Comparison of ENCODE assay signal across 44 mouse cellular contexts in genomic region chr2:181628471-181628870, GRCm38 (mm10). TPM values are rescaled to one million over a fixed set of nuclear protein-coding genes. Genes with fewer than 3 reads are reported as not detected.
"Had no signal": no experiment of that assay in that cellular context is flagged by ENCODE, and none has a peak within 500 bp of the region (broad histone marks: within the 10 kb centered on the region; RNA-seq: fewer than 3 reads in every experiment).

No protein-coding gene starts in this region.

- H3K27ac ChIP-seq: heart, embryonic 13.5 days; heart, embryonic 15.5 days; hindbrain, embryonic 10.5 days; hindbrain, embryonic 12.5 days; hindbrain, embryonic 13.5 days; hindbrain, embryonic 14.5 days; hindbrain, embryonic 15.5 days; hindbrain, postnatal 0 days; intestine, embryonic 15.5 days; kidney, embryonic 15.5 days; kidney, postnatal 0 days; layer of hippocampus, adult 2 months; left cerebral cortex, adult 2 months had no signal

- H3K4me2 ChIP-seq: heart, embryonic 11.5 days; heart, embryonic 12.5 days; heart, embryonic 13.5 days; heart, embryonic 15.5 days; hindbrain, embryonic 12.5 days; hindbrain, embryonic 13.5 days; hindbrain, embryonic 14.5 days; hindbrain, embryonic 15.5 days; intestine, embryonic 15.5 days; kidney, embryonic 15.5 days had no signal

- H3K9me3 ChIP-seq: heart, embryonic 12.5 days; heart, embryonic 13.5 days; heart, embryonic 15.5 days; hindbrain, embryonic 10.5 days; hindbrain, embryonic 12.5 days; hindbrain, embryonic 13.5 days; hindbrain, embryonic 15.5 days; intestine, embryonic 15.5 days; kidney, embryonic 15.5 days had no signal

- H3K4me1 ChIP-seq: heart, embryonic 12.5 days; heart, embryonic 13.5 days; heart, embryonic 15.5 days; hindbrain, embryonic 10.5 days; hindbrain, embryonic 12.5 days; hindbrain, embryonic 13.5 days; hindbrain, embryonic 15.5 days; intestine, embryonic 15.5 days; kidney, embryonic 15.5 days had no signal

- ATAC-seq: hindbrain, embryonic 16.5 days; hindbrain, postnatal 0 days; inflammation-experienced regulatory T-cells, adult 6 months; intestine, embryonic 15.5 days; intestine, embryonic 16.5 days; intestine, postnatal 0 days had no signal

- H3K9ac ChIP-seq: heart, embryonic 12.5 days; heart, embryonic 13.5 days; heart, embryonic 15.5 days; hindbrain, embryonic 12.5 days; hindbrain, embryonic 13.5 days; hindbrain, embryonic 14.5 days; hindbrain, embryonic 15.5 days; intestine, embryonic 15.5 days; kidney, embryonic 15.5 days had no signal

- DNase-seq: heart, postnatal 10 days; heart, postnatal 14 days; heart, postnatal 36 days; heart, postnatal 4 days; kidney, adult 11 months; kidney, adult 18-20 months; kidney, adult 2 months; kidney, adult 8-10 months; kidney, adult 9 months; kidney, postnatal 10 days; kidney, postnatal 14 days; kidney, postnatal 25 days; kidney, postnatal 36 days; kidney, postnatal 4 days; layer of hippocampus, adult 9-11 months; layer of hippocampus, postnatal 36 days had no signal

- H3K27me3 ChIP-seq: heart, embryonic 12.5 days; heart, embryonic 13.5 days; heart, embryonic 15.5 days; hindbrain, embryonic 12.5 days; hindbrain, embryonic 13.5 days; hindbrain, embryonic 15.5 days; intestine, embryonic 15.5 days; kidney, embryonic 15.5 days had no signal

- H3K4me3 ChIP-seq: heart, embryonic 12.5 days; heart, embryonic 13.5 days; heart, embryonic 15.5 days; hindbrain, embryonic 10.5 days; hindbrain, embryonic 12.5 days; hindbrain, embryonic 13.5 days; hindbrain, embryonic 15.5 days; intestine, embryonic 15.5 days; kidney, embryonic 15.5 days; layer of hippocampus, adult 2 months; left cerebral cortex, adult 2 months had no signal

RNA-seq across cellular contexts. Expression of gene Gm29797, which starts 28.4 kb away (rescaled TPM):
- total RNA-seq: heart, postnatal 10 days; heart, postnatal 14 days; heart, postnatal 25 days; heart, postnatal 36 days; heart, postnatal 4 days; hematopoietic stem cell, adult 5-6 weeks; hindbrain, postnatal 0 days; layer of hippocampus, postnatal 10 days; layer of hippocampus, postnatal 14 days had no signal
- polyA plus RNA-seq: heart, embryonic 11.5 days; heart, embryonic 12.5 days; heart, embryonic 14.5 days; heart, embryonic 15.5 days; heart, embryonic 16.5 days; heart, postnatal 0 days; hindbrain, embryonic 10.5 days; hindbrain, embryonic 11.5 days; hindbrain, embryonic 13.5 days; hindbrain, embryonic 15.5 days; hindbrain, embryonic 16.5 days; hindbrain, postnatal 0 days; inflammation-experienced regulatory T-cells, adult 6 months; kidney, embryonic 14.5 days; kidney, postnatal 0 days had no signal

RNA-seq across cellular contexts. Expression of gene Sox18, which starts 43.0 kb away (rescaled TPM):
- total RNA-seq: hematopoietic stem cell, adult 5-6 weeks had no signal
- polyA plus RNA-seq: inflammation-experienced regulatory T-cells, adult 6 months had no signal
